In the genomic region with DNA sequence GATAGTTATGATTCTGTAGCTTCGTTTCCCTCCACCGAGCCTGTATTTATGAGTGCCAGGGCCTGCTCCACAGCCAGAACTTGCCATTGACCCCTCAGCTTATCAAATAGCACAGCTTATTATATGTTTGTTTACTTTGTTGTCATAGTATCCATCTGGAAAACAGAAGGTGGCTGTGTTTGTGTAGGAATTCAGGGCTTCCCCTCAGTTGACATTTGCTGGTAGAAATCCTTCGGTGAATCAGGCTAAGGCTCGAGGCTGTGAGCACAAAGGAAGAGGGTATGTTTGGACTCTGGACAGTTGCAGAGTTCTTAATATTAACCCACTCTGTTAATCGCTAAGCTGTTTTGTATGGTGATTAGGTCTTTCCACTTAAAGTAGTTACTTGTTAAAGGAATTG, we compare ENCODE assay signal across 15 mouse cellular contexts. TPM values are rescaled to one million over a fixed set of nuclear protein-coding genes. Genes with fewer than 3 reads are reported as not detected.
A peak's percentile ranks its signal among the peaks of the same experiment; 100 is the strongest.
DNase-seq lines count a peak whose midpoint lies in the region; ATAC-seq and TF ChIP-seq lines count a peak whose summit lies in the region.
"Had no signal": no experiment of that assay in that cellular context is flagged by ENCODE, and none has a peak within 500 bp of the region (broad histone marks: within the 10 kb centered on the region; RNA-seq: fewer than 3 reads in every experiment).

No protein-coding gene starts in this region.

- DNase-seq in liver, adult 2 months (ENCODE audit: extremely low read depth, low read depth, low spot score), result peak; percentile 93
- DNase-seq in liver, result no peak
- DNase-seq in heart, postnatal 0 days (ENCODE audit: low spot score), result peak; percentile 68
- DNase-seq in ovary, postnatal 10 days (ENCODE audit: low spot score), result no peak
- DNase-seq in layer of hippocampus, postnatal 10 days (ENCODE audit: low spot score in 2 of 2), result no peak
- no peak for DNase-seq in gastrocnemius, postnatal 4 days (ENCODE audit: low spot score in 2 of 2)
- DNase-seq: adrenal gland, postnatal 10 days; cerebellum, adult 11-12 months; gastrocnemius, postnatal 25 days; left cerebral cortex, postnatal 4 days; lung, postnatal 4 days; right cerebral cortex, postnatal 4 days had no signal

- peak overlapping the region; percentile 21; the same call in 1 of the 2 replicates for H3K9ac ChIP-seq in liver, adult 2 months (ENCODE audit: low read depth, low read length)
- H3K9ac ChIP-seq in heart, postnatal 0 days (replicated peaks; ENCODE audit: low read depth, low read length), result no peak overlapping the region
- no peak overlapping the region for H3K9ac ChIP-seq in kidney, embryonic 15.5 days
- H3K9ac ChIP-seq in stomach, embryonic 16.5 days (ENCODE audit: low read length), result no peak overlapping the region
- H3K9ac ChIP-seq: forebrain, embryonic 13.5 days had no signal

- WGBS in liver, adult 2 months, result 21% methylated on average over 5 of the region's 5 CpGs
- 19% methylated on average over 5 of the region's 5 CpGs for WGBS in heart, postnatal 0 days
- WGBS in kidney, embryonic 15.5 days, result 15% methylated on average over 5 of the region's 5 CpGs
- 38% methylated on average over 5 of the region's 5 CpGs for WGBS in stomach, embryonic 16.5 days

- 0 out of 2 replicates have a peak overlapping the region, but pooled peaks have one; percentile 17 for H3K4me3 ChIP-seq in liver, adult 2 months (ENCODE audit: insufficient read depth, low read depth, low read length)
- no peak overlapping the region for H3K4me3 ChIP-seq in heart, postnatal 0 days (ENCODE audit: low read depth, low read length)
- no peak overlapping the region for H3K4me3 ChIP-seq in kidney, embryonic 15.5 days (replicated peaks)
- no peak overlapping the region for H3K4me3 ChIP-seq in stomach, embryonic 16.5 days (replicated peaks; ENCODE audit: low read length)
- H3K4me3 ChIP-seq: forebrain, embryonic 13.5 days had no signal

- H3K27me3 ChIP-seq in liver, adult 2 months (ENCODE audit: control insufficient read depth, insufficient read depth, low read length), result no peaks in the 10 kb centered on the region
- H3K27me3 ChIP-seq in heart, postnatal 0 days (ENCODE audit: control insufficient read depth, insufficient read depth, low read length), result no peaks in the 10 kb centered on the region
- H3K27me3 ChIP-seq in kidney, embryonic 15.5 days, result no peaks in the 10 kb centered on the region
- H3K27me3 ChIP-seq in stomach, embryonic 16.5 days (ENCODE audit: control insufficient read depth, insufficient read depth, low read length), result no peaks in the 10 kb centered on the region
- H3K27me3 ChIP-seq: forebrain, embryonic 13.5 days had no signal

- peaks cover 29% of the 10 kb centered on the region for H3K4me1 ChIP-seq in liver, adult 2 months (ENCODE audit: control insufficient read depth, insufficient read depth, low read length)
- H3K4me1 ChIP-seq in heart, postnatal 0 days (ENCODE audit: control insufficient read depth, insufficient read depth), result peaks cover 50% of the 10 kb centered on the region
- peaks cover 53% of the 10 kb centered on the region for H3K4me1 ChIP-seq in kidney, embryonic 15.5 days
- peaks cover 12% of the 10 kb centered on the region for H3K4me1 ChIP-seq in stomach, embryonic 16.5 days (ENCODE audit: control insufficient read depth, insufficient read depth, low read length)

- no peak for TF ChIP-seq POLR2A in liver, adult 2 months (IDR thresholded peaks at IDR 0.05; ENCODE audit: extremely low read depth, insufficient read depth, low read length)

- TF ChIP-seq CTCF in liver, adult 2 months (IDR thresholded peaks at IDR 0.05; ENCODE audit: low read depth, low read length), result no peak
- TF ChIP-seq CTCF in heart, postnatal 0 days (IDR thresholded peaks at IDR 0.05; ENCODE audit: low read depth), result no peak

- no peaks in the 10 kb centered on the region for H3K36me3 ChIP-seq in liver, adult 2 months (ENCODE audit: control insufficient read depth, insufficient read depth, low read length)
- H3K36me3 ChIP-seq in heart, postnatal 0 days (replicated peaks; ENCODE audit: control insufficient read depth, insufficient read depth, low read length), result no peaks in the 10 kb centered on the region
- H3K36me3 ChIP-seq in kidney, embryonic 15.5 days, result no peaks in the 10 kb centered on the region
- H3K36me3 ChIP-seq in stomach, embryonic 16.5 days (ENCODE audit: control insufficient read depth, insufficient read depth, low read length), result no peaks in the 10 kb centered on the region

- peaks cover 37% of the 10 kb centered on the region; the same call in 1 of the 2 replicates for H3K79me2 ChIP-seq in liver, adult 2 months (ENCODE audit: control insufficient read depth, insufficient read depth, low read length)

- TF ChIP-seq EP300 in heart, postnatal 0 days (IDR thresholded peaks at IDR 0.05; ENCODE audit: low read depth), result no peak

- ATAC-seq in heart, postnatal 0 days (ENCODE audit: insufficient read depth, low read depth), result peak; percentile 61
- ATAC-seq in kidney, embryonic 15.5 days (replicated peaks; ENCODE audit: low FRiP score), result peak; percentile 87
- ATAC-seq in stomach, embryonic 16.5 days (ENCODE audit: insufficient read depth, low FRiP score), result no peak; the same call in 1 of the 2 replicates
- ATAC-seq: forebrain, embryonic 13.5 days had no signal

- H3K4me2 ChIP-seq in heart, postnatal 0 days (ENCODE audit: low read depth, low read length), result no peak overlapping the region
- H3K4me2 ChIP-seq in kidney, embryonic 15.5 days, result peak overlapping the region; percentile 26; the same call in 1 of the 2 replicates
- H3K4me2 ChIP-seq in stomach, embryonic 16.5 days (ENCODE audit: low read depth, low read length), result no peak overlapping the region
- H3K4me2 ChIP-seq: forebrain, embryonic 13.5 days had no signal

- H3K27ac ChIP-seq in liver, adult 2 months (replicated peaks; ENCODE audit: insufficient read depth, low read depth, low read length), result peak overlapping the region; percentile 75
- H3K27ac ChIP-seq in heart, postnatal 0 days (ENCODE audit: low read depth), result peak overlapping the region; percentile 72
- H3K27ac ChIP-seq in kidney, embryonic 15.5 days, result peak overlapping the region; percentile 87
- H3K27ac ChIP-seq in stomach, embryonic 16.5 days (ENCODE audit: low read length), result 0 out of 2 replicates have a peak overlapping the region, but pooled peaks have one; percentile 42
- H3K27ac ChIP-seq: forebrain, embryonic 13.5 days had no signal

- no peaks in the 10 kb centered on the region for H3K9me3 ChIP-seq in heart, postnatal 0 days (replicated peaks; ENCODE audit: control insufficient read depth, low read length)
- no peaks in the 10 kb centered on the region for H3K9me3 ChIP-seq in kidney, embryonic 15.5 days (replicated peaks)
- H3K9me3 ChIP-seq in stomach, embryonic 16.5 days (replicated peaks; ENCODE audit: control insufficient read depth, low read length), result no peaks in the 10 kb centered on the region
- H3K9me3 ChIP-seq: forebrain, embryonic 13.5 days had no signal

RNA-seq across cellular contexts. Expression of a gene that starts 43.3 kb away (rescaled TPM):
- 76.2 and 92.1 TPM in 2 replicates for total RNA-seq in liver, adult 2 months (2014; rRNA removed)
- polyA plus RNA-seq in liver, adult 2 months (2012; rRNA removed), result 7.4 and 8.5 TPM in 2 replicates
- total RNA-seq in heart, postnatal 0 days (2014; rRNA removed; ENCODE audit: low replicate concordance), result 80.1 and 113 TPM in 2 replicates
- 29.8 and 34.2 TPM in 2 replicates for polyA plus RNA-seq in heart, postnatal 0 days (2015; fragmentation: Nextera tagmentation; extraction: Ambion mirVana)
- polyA plus RNA-seq in kidney, embryonic 15.5 days (2015; fragmentation: Nextera tagmentation; extraction: Ambion mirVana), result 46.1 and 49.7 TPM in 2 replicates
- polyA plus RNA-seq in stomach, embryonic 16.5 days (2015; fragmentation: Nextera tagmentation; extraction: Ambion mirVana), result 34.7 and 39.9 TPM in 2 replicates
- total RNA-seq in layer of hippocampus, postnatal 10 days (2021), result 10 to 100 TPM; 53.5 to 57.1 TPM
- total RNA-seq in gastrocnemius, postnatal 4 days (2021), result 100 to 1,000 TPM in 1 of 2 experiments, 10 to 100 TPM in 1; 88.7 to 102 TPM

Comparison
In these comparisons a context has a peak if more than half of its experiments do, and no peak if none do; other contexts are left out.
1. DNase-seq: peak in liver, adult 2 months (single experiment) and heart, postnatal 0 days (single experiment); none in liver (single experiment), ovary, postnatal 10 days (single experiment), layer of hippocampus, postnatal 10 days (0 of 2) and gastrocnemius, postnatal 4 days (0 of 2).
2. Peak in every context shown above with its lines, with median percentiles within 50 percentile points of each other: H3K27ac ChIP-seq.